ENCODE assay signal across 8 mouse cellular contexts in the genomic region with DNA sequence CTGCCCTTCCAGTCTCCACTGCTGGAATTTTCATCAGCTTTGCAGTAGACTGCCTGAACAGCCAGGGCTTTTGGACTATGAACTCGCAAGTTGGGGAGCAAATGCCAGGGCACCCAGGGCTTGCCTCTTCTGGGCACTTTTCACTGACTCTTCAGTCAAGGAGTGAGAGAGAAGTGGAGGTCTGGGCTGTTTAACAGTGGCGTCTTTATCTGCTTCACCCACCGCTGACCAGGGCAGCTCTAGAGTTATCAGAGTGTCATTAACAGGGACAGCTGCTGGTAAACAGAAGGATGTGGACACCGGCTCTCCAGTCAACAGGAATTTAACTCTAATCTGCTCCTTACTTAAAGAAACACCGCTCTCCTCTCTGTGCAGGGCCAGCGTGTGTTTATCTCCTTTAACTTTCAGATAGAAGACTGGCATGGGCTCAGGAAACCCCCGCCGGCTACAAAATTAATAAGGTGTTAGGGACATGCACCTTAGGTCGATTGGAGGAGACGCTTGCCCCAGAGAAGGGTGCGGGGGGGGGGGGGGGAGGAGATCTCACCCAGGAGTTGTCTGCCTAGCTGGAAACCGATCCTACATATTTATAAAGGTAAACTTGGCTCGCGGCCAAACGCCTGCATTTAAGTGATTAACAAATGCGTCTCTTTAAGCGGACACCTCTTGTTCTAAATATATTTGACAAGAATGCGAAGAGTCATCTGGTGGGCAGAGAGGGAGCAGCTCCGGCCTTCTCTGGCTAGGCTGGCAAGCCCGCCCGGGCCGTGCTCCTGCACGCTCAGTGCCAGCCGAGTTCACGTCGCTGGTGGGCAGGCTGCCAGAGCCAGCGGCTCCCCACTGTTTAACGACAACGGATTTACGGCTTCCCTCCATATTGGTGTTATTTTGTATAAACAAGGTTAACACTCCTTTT.
DNase-seq lines count a peak whose midpoint lies in the region; ATAC-seq and TF ChIP-seq lines count a peak whose summit lies in the region.

No protein-coding gene starts in this region.

- no peak for ATAC-seq in CD4-positive, CD25-positive, alpha-beta regulatory T cell, adult 4 months

- peak; percentile 85 for DNase-seq in adrenal gland, postnatal 10 days
- peak; percentile 53 for DNase-seq in embryo, embryonic 10.5 days (ENCODE audit: low spot score)
- peak; percentile 25 for DNase-seq in heart, adult 8-10 months (ENCODE audit: low spot score)
- DNase-seq in kidney, adult 2 months = peak; percentile 89
- peak; percentile 52 for DNase-seq in lung, adult 2 months
- peak; percentile 18 for DNase-seq in ovary, postnatal 10 days (ENCODE audit: low spot score)
- DNase-seq in B cell, adult 2 months = no peak

- H3K4me1 ChIP-seq in kidney, adult 2 months (ENCODE audit: control insufficient read depth, insufficient read depth, low read length) = peaks cover 4% of the 10 kb centered on the region; the same call in 1 of the 2 replicates
- peaks cover 10% of the 10 kb centered on the region for H3K4me1 ChIP-seq in lung, adult 2 months (ENCODE audit: control insufficient read depth, insufficient read depth, low read length)

- peak overlapping the region; percentile 79 for H3K27ac ChIP-seq in kidney, adult 2 months (ENCODE audit: insufficient read depth, low read depth, low read length)

- no peak for TF ChIP-seq CTCF in kidney, adult 2 months (conservative IDR thresholded peaks at IDR 0.05; ENCODE audit: insufficient read depth, insufficient read length, low read depth, low read length)
- TF ChIP-seq CTCF in lung, adult 2 months (IDR thresholded peaks at IDR 0.05; ENCODE audit: insufficient read depth, low read length) = no peak

- WGBS in kidney, adult 2 months = 4% methylated on average over 30 of the region's 30 CpGs
- 3% methylated on average over 30 of the region's 30 CpGs for whole genome bisulfite sequencing in lung, adult 2 months

- TF ChIP-seq POLR2A in kidney, adult 2 months (IDR thresholded peaks at IDR 0.05; ENCODE audit: low read depth, low read length) = no peak
- TF ChIP-seq POLR2A in lung, adult 2 months (IDR thresholded peaks at IDR 0.05; ENCODE audit: borderline replicate concordance, extremely low read depth, low read depth, low read length) = no peak

- H3K36me3 ChIP-seq in kidney, adult 2 months (ENCODE audit: control insufficient read depth, insufficient read depth, low read length) = no peaks in the 10 kb centered on the region

- H3K4me3 ChIP-seq in kidney, adult 2 months (ENCODE audit: insufficient read depth, low read depth, low read length) = peak overlapping the region; percentile 12; the same call in 1 of the 2 replicates
- H3K4me3 ChIP-seq in lung, adult 2 months (replicated peaks; ENCODE audit: extremely low read depth, low read depth, low read length) = no peak overlapping the region

- H3K27me3 ChIP-seq in kidney, adult 2 months (replicated peaks; ENCODE audit: control insufficient read depth, insufficient read depth, low read length) = no peaks in the 10 kb centered on the region

Comparison
In these comparisons a context has a peak if more than half of its experiments do, and no peak if none do; other contexts are left out.
1. DNase-seq: peak in adrenal gland, postnatal 10 days (single experiment), embryo, embryonic 10.5 days (single experiment), heart, adult 8-10 months (single experiment), kidney, adult 2 months (single experiment), lung, adult 2 months (single experiment) and ovary, postnatal 10 days (single experiment); none in B cell, adult 2 months (0 of 2).